Mouse (Mus musculus): Measurements from ENCODE around the gene Rnf213. TPM values are rescaled to one million over a fixed set of nuclear protein-coding genes. Genes with fewer than 3 reads are reported as not detected.

The Rnf213 gene
- polyA plus RNA-seq, 1 experiment from 2014 or later = 0.72 TPM

- no peaks in the 10 kb centered on the region for H3K9me3 ChIP-seq (ENCODE audit: control insufficient read depth, low read length)
- no peak overlapping the region for H3K4me3 ChIP-seq (ENCODE audit: low read depth, low read length)
- peaks cover 30% of the 10 kb centered on the region for H3K27me3 ChIP-seq (ENCODE audit: control insufficient read depth, insufficient read depth, low read length)
- 10% methylated on average over 7 of the region's 7 CpGs for WGBS
- H3K4me2 ChIP-seq (ENCODE audit: low read depth, low read length) = no peak overlapping the region
- H3K27ac ChIP-seq (ENCODE audit: low read depth, low read length) = no peak overlapping the region
- no peak overlapping the region for H3K9ac ChIP-seq (replicated peaks; ENCODE audit: low read depth, low read length)
- peaks cover 5% of the 10 kb centered on the region; the same call in 1 of the 2 replicates for H3K4me1 ChIP-seq (ENCODE audit: control insufficient read depth, insufficient read depth, low read length)
- no peak for ATAC-seq (ENCODE audit: low read depth)
- H3K36me3 ChIP-seq (ENCODE audit: control insufficient read depth, insufficient read depth, low read length) = no peaks in the 10 kb centered on the region
Observed at GRCm38 (mm10) chr11:119395394-119395793, 2.5 kb downstream of the Rnf213 start.

- H3K4me3 ChIP-seq (ENCODE audit: low read depth, low read length) = no peak overlapping the region
- H3K36me3 ChIP-seq (ENCODE audit: control insufficient read depth, insufficient read depth, low read length) = no peaks in the 10 kb centered on the region
- H3K4me2 ChIP-seq (ENCODE audit: low read depth, low read length) = no peak overlapping the region
- H3K9ac ChIP-seq (replicated peaks; ENCODE audit: low read depth, low read length) = no peak overlapping the region
- H3K4me1 ChIP-seq (ENCODE audit: control insufficient read depth, insufficient read depth, low read length) = 0 out of 2 replicates have a peak, but pooled peaks cover 3% of the 10 kb centered on the region
- H3K9me3 ChIP-seq (ENCODE audit: control insufficient read depth, low read length) = no peaks in the 10 kb centered on the region
- peaks cover 25% of the 10 kb centered on the region for H3K27me3 ChIP-seq (ENCODE audit: control insufficient read depth, insufficient read depth, low read length)
- WGBS = 12% methylated on average over 13 of the region's 13 CpGs
- no peak for ATAC-seq (ENCODE audit: low read depth)
- H3K27ac ChIP-seq (ENCODE audit: low read depth, low read length) = no peak overlapping the region; the same call in 1 of the 2 replicates
Observed at GRCm38 (mm10) chr11:119395931-119396330, 3.0 kb downstream of the Rnf213 start.

GRCm38 (mm10) chr11:119396461-119396860 is 3.6 kb downstream of the Rnf213 start:
- WGBS = 44% methylated on average over 7 of the region's 7 CpGs

GRCm38 (mm10) chr11:119402501-119403160 is 9.7 kb downstream of the Rnf213 start:
- WGBS = 65% methylated on average over 11 of the region's 11 CpGs
- Histone ChIP-seq H3K27me3 (ENCODE audit: control insufficient read depth, insufficient read depth, low read length) (no peaks in the 10 kb centered on the region), H3K4me1 (ENCODE audit: control insufficient read depth, insufficient read depth, low read length) (no peaks in the 10 kb centered on the region), H3K9ac (replicated peaks; ENCODE audit: low read depth, low read length) (no peak overlapping the region), H3K27ac (ENCODE audit: low read depth, low read length) (no peak overlapping the region), H3K4me3 (ENCODE audit: low read depth, low read length) (no peak overlapping the region), H3K4me2 (ENCODE audit: low read depth, low read length) (no peak overlapping the region), H3K36me3 (ENCODE audit: control insufficient read depth, insufficient read depth, low read length) (no peaks in the 10 kb centered on the region), H3K9me3 (ENCODE audit: control insufficient read depth, low read length) (no peaks in the 10 kb centered on the region)
- ATAC-seq (ENCODE audit: low read depth) = no peak

More at GRCm38 (mm10) chr11:119396461-119396860, 3.6 kb downstream of the Rnf213 start:
- H3K9ac ChIP-seq (replicated peaks; ENCODE audit: low read depth, low read length) = no peak overlapping the region
- H3K9me3 ChIP-seq (ENCODE audit: control insufficient read depth, low read length) = no peaks in the 10 kb centered on the region
- no peak overlapping the region for H3K4me3 ChIP-seq (ENCODE audit: low read depth, low read length)
- no peak overlapping the region for H3K27ac ChIP-seq (ENCODE audit: low read depth, low read length)
- H3K27me3 ChIP-seq (ENCODE audit: control insufficient read depth, insufficient read depth, low read length) = peaks cover 22% of the 10 kb centered on the region
- H3K4me1 ChIP-seq (ENCODE audit: control insufficient read depth, insufficient read depth, low read length) = 0 out of 2 replicates have a peak, but pooled peaks cover 3% of the 10 kb centered on the region
- no peak for ATAC-seq (ENCODE audit: low read depth)
- no peak overlapping the region for H3K4me2 ChIP-seq (ENCODE audit: low read depth, low read length)
- no peaks in the 10 kb centered on the region for H3K36me3 ChIP-seq (ENCODE audit: control insufficient read depth, insufficient read depth, low read length)

- Histone ChIP-seq H3K4me1 (ENCODE audit: control insufficient read depth, insufficient read depth, low read length) (no peaks in the 10 kb centered on the region), H3K9ac (replicated peaks; ENCODE audit: low read depth, low read length) (no peak overlapping the region), H3K36me3 (ENCODE audit: control insufficient read depth, insufficient read depth, low read length) (no peaks in the 10 kb centered on the region), H3K4me3 (ENCODE audit: low read depth, low read length) (no peak overlapping the region), H3K27me3 (ENCODE audit: control insufficient read depth, insufficient read depth, low read length) (no peaks in the 10 kb centered on the region), H3K9me3 (ENCODE audit: control insufficient read depth, low read length) (no peaks in the 10 kb centered on the region), H3K4me2 (ENCODE audit: low read depth, low read length) (no peak overlapping the region), H3K27ac (ENCODE audit: low read depth, low read length) (no peak overlapping the region)
- no peak for ATAC-seq (ENCODE audit: low read depth)
- 59% methylated on average over 5 of the region's 5 CpGs for WGBS
Observed at GRCm38 (mm10) chr11:119404627-119405026, 11.7 kb downstream of the Rnf213 start.

- Histone ChIP-seq H3K4me3 (ENCODE audit: low read depth, low read length) (no peak overlapping the region), H3K4me2 (ENCODE audit: low read depth, low read length) (no peak overlapping the region), H3K9me3 (ENCODE audit: control insufficient read depth, low read length) (no peaks in the 10 kb centered on the region), H3K27me3 (ENCODE audit: control insufficient read depth, insufficient read depth, low read length) (no peaks in the 10 kb centered on the region), H3K9ac (replicated peaks; ENCODE audit: low read depth, low read length) (no peak overlapping the region), H3K4me1 (ENCODE audit: control insufficient read depth, insufficient read depth, low read length) (no peaks in the 10 kb centered on the region), H3K27ac (ENCODE audit: low read depth, low read length) (no peak overlapping the region), H3K36me3 (ENCODE audit: control insufficient read depth, insufficient read depth, low read length) (no peaks in the 10 kb centered on the region)
- 93% methylated on average over 6 of the region's 6 CpGs for WGBS
- no peak for ATAC-seq (ENCODE audit: low read depth)
Observed at GRCm38 (mm10) chr11:119407381-119407780, 14.5 kb downstream of the Rnf213 start.

GRCm38 (mm10) chr11:119407977-119408376 is 15.1 kb downstream of the Rnf213 start:
- Histone ChIP-seq H3K4me1 (ENCODE audit: control insufficient read depth, insufficient read depth, low read length) (no peaks in the 10 kb centered on the region), H3K9ac (replicated peaks; ENCODE audit: low read depth, low read length) (no peak overlapping the region), H3K9me3 (ENCODE audit: control insufficient read depth, low read length) (no peaks in the 10 kb centered on the region), H3K4me3 (ENCODE audit: low read depth, low read length) (no peak overlapping the region), H3K27me3 (ENCODE audit: control insufficient read depth, insufficient read depth, low read length) (no peaks in the 10 kb centered on the region), H3K36me3 (ENCODE audit: control insufficient read depth, insufficient read depth, low read length) (no peaks in the 10 kb centered on the region), H3K4me2 (ENCODE audit: low read depth, low read length) (no peak overlapping the region), H3K27ac (ENCODE audit: low read depth, low read length) (no peak overlapping the region)
- 59% methylated on average over 5 of the region's 5 CpGs for WGBS
- ATAC-seq (ENCODE audit: low read depth) = no peak

GRCm38 (mm10) chr11:119419327-119420118 is 26.6 kb downstream of the Rnf213 start:
- no peaks in the 10 kb centered on the region for H3K27me3 ChIP-seq (ENCODE audit: control insufficient read depth, insufficient read depth, low read length)
- no peak overlapping the region for H3K9ac ChIP-seq (replicated peaks; ENCODE audit: low read depth, low read length)
- H3K4me3 ChIP-seq (ENCODE audit: low read depth, low read length) = no peak overlapping the region
- H3K27ac ChIP-seq (ENCODE audit: low read depth, low read length) = no peak overlapping the region
- H3K4me1 ChIP-seq (ENCODE audit: control insufficient read depth, insufficient read depth, low read length) = no peaks in the 10 kb centered on the region
- 71% methylated on average over 16 of the region's 16 CpGs for WGBS
- H3K4me2 ChIP-seq (ENCODE audit: low read depth, low read length) = no peak overlapping the region
- H3K36me3 ChIP-seq (ENCODE audit: control insufficient read depth, insufficient read depth, low read length) = no peaks in the 10 kb centered on the region
- ATAC-seq (ENCODE audit: low read depth) = no peak
- no peaks in the 10 kb centered on the region for H3K9me3 ChIP-seq (ENCODE audit: control insufficient read depth, low read length)

GRCm38 (mm10) chr11:119420426-119420825 is 27.5 kb downstream of the Rnf213 start:
- Histone ChIP-seq H3K9ac (replicated peaks; ENCODE audit: low read depth, low read length) (no peak overlapping the region), H3K4me1 (ENCODE audit: control insufficient read depth, insufficient read depth, low read length) (no peaks in the 10 kb centered on the region), H3K27me3 (ENCODE audit: control insufficient read depth, insufficient read depth, low read length) (no peaks in the 10 kb centered on the region), H3K36me3 (ENCODE audit: control insufficient read depth, insufficient read depth, low read length) (no peaks in the 10 kb centered on the region), H3K4me3 (ENCODE audit: low read depth, low read length) (no peak overlapping the region), H3K4me2 (ENCODE audit: low read depth, low read length) (no peak overlapping the region), H3K9me3 (ENCODE audit: control insufficient read depth, low read length) (no peaks in the 10 kb centered on the region), H3K27ac (ENCODE audit: low read depth, low read length) (no peak overlapping the region)
- 89% methylated on average over 5 of the region's 5 CpGs for WGBS
- ATAC-seq (ENCODE audit: low read depth) = no peak
